ENCODE assay signal across 25 mouse cellular contexts in the genomic region with DNA sequence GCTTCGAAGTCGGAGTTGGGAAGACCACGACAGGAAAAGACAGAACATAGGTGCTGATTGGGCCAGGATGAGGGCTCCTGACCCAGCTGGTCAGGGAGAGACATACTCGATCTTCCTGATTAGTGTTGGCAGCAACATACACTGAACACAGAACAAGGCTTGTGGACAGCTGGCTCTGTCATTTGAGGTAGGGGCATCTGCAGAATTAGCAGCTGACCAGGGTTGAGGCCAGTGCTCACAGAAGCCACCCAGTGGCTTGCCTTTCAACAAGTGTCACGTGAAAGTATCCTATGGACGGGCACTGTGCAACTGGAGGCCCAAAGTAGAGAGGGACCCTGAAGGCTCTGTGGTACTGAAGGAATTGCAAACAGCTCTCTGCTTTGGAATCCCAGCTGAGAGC.
"Had no signal": no experiment of that assay in that cellular context is flagged by ENCODE, and none has a peak within 500 bp of the region (broad histone marks: within the 10 kb centered on the region; RNA-seq: fewer than 3 reads in every experiment).

No protein-coding gene starts in this region.

- H3K27ac ChIP-seq: gastrocnemius, adult 2 months; heart, embryonic 10.5 days; hindbrain, embryonic 10.5 days; hindbrain, embryonic 14.5 days; intestine, embryonic 15.5 days; layer of hippocampus, adult 2 months; limb, embryonic 12.5 days; liver, embryonic 13.5 days had no signal

- H3K4me3 ChIP-seq: gastrocnemius, adult 2 months; heart, embryonic 10.5 days; heart, embryonic 12.5 days; hindbrain, embryonic 10.5 days; hindbrain, embryonic 12.5 days; intestine, embryonic 15.5 days; layer of hippocampus, adult 2 months; limb, embryonic 12.5 days; liver, embryonic 13.5 days had no signal

- H3K36me3 ChIP-seq: heart, embryonic 10.5 days; heart, embryonic 12.5 days; hindbrain, embryonic 10.5 days; hindbrain, embryonic 12.5 days; intestine, embryonic 15.5 days; limb, embryonic 12.5 days had no signal

- DNase-seq: gastrocnemius, adult 2 months; gastrocnemius, postnatal 10 days; gastrocnemius, postnatal 25 days; heart, adult 18-20 months; heart, postnatal 10 days; heart, postnatal 4 days; kidney, adult 18-20 months; kidney, adult 8-10 months; kidney, postnatal 10 days; kidney, postnatal 4 days; left cerebral cortex, postnatal 4 days; liver; liver, embryonic 13.5 days had no signal

- H3K4me2 ChIP-seq: heart, embryonic 12.5 days; hindbrain, embryonic 12.5 days; hindbrain, embryonic 14.5 days; intestine, embryonic 15.5 days; limb, embryonic 12.5 days; liver, embryonic 11.5 days; liver, embryonic 13.5 days had no signal

- ATAC-seq: hindbrain, embryonic 16.5 days; inflammation-experienced regulatory T-cells, adult 6 months; intestine, embryonic 15.5 days; intestine, postnatal 0 days had no signal

- H3K9ac ChIP-seq: heart, embryonic 12.5 days; hindbrain, embryonic 12.5 days; hindbrain, embryonic 14.5 days; intestine, embryonic 15.5 days; limb, embryonic 12.5 days; liver, embryonic 13.5 days had no signal

- H3K9me3 ChIP-seq: heart, embryonic 10.5 days; heart, embryonic 12.5 days; hindbrain, embryonic 12.5 days; intestine, embryonic 15.5 days; liver, embryonic 13.5 days had no signal
